Mouse (Mus musculus): ENCODE measurements around the gene Ceacam12.
"Not testable (repeated sequence)": the region's sequence is repeated elsewhere in the genome, so short reads cannot be mapped to it uniquely, and the experiment has no call there.

Gene Ceacam12

GRCm38 (mm10) chr7:18065629-18066028, at the start of gene Ceacam12:
Gene Ceacam12 (plus strand): TSS chr7:18065929.
- DNase-seq, result no peak

DNA sequence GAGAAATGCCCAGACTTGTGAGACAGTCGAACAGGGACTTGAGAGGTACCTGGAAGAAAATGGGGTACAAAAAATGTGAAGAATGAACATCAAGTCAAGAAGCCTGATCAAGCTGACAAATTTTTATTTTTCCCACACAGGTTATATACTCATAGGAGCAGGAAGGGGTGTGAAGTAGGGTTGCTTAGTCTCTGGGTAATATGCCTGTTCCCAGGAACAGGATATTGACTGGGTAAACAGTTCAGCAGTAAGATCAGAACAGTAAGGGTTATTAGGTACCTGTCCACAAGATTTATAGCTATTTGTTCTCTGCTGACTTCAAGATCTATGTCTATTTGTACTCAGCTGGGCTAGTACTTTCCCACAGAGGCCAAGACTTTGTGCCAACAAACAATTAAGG, 8.1 kb downstream of the Ceacam12 start:
- not testable (repeated sequence) for DNase-seq

- no peak for DNase-seq
Observed at GRCm38 (mm10) chr7:18100785-18101184, 35.1 kb downstream of the Ceacam12 start.

Data from right cerebral cortex, adult 18-20 months (tissue).